Mouse (Mus musculus) spleen, adult 18-20 months (tissue): Measurements from ENCODE around the gene Fam228a.
"Not testable (repeated sequence)": the region's sequence is repeated elsewhere in the genome, so short reads cannot be mapped to it uniquely, and the experiment has no call there.

Experiments used
- DNase-seq, 2 experiments: peaks; one replicate each; pipeline ENCODE4 v3.0.0; 2022; ENCODE audit warnings: mixed read lengths in 2 of 2

Fam228a gene

DNA sequence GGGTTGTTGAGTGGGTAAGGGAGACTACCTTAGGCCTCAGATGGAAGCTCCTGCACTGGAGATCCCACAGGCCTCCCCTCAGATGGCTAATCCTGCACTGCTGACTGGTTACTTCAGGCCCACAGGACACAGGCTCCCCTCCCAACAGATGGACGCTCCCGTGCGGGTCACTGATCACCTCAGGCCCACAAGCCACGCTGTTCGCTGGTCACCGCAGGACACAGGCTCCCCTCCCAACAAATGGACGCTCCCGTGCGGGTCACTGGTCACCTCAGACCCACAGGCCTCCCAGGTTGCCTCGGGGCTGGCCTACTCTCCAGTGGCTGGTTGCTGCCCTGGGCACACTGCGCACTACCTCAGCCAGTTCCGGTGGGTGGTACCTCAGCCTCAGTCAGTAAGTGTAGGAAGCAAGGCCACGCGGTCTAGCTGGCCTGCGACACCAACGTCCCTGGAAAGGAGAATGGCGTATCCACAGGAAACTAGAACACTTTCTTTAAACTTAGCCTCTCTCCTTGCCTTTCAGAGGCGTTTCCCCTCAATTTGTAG is at the start of gene Fam228a:
Gene Fam228a, minus strand, starts transcription at position 400 of the 546 bp plus-strand sequence.
- no peak for DNase-seq

DNA sequence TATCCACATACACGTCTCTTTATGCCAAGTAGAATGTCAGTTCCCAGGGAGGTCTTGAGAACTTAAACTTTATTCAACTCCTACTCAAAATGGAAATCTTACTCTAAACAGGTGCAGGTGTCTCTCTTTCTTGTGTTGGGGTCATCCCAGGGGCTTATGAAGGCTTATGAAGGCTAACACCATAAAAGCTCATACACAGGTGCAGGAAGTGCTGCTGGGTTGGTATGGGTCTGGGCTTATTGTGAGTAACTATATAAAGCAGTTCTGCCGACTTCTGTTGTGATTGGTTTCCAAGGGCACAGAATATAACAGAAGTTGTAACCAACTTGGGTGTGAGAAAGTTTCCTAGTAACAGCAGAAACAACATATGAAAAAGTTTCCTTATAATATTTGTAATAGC is 46.2 kb upstream of the Fam228a start:
- DNase-seq, result no peak

DNA sequence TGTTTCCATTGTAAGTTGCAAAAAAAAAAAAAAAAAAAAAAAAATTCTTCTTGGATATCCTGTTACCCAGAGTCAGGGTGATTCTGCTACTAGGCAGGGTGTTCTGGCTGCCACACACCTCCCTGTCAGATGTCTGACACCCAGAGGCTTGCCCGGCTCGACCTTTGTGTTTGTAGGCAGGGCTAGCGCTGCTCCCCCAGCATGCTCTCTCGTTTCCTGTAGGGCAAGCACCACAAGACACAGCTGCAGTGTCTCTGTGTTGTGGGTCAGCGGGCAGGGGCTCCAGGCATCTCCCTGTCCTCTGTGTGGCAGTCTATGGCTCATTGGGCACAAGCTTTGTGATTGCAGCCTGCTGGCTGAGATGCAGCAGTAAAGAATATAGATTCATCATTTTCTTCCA is 45.4 kb upstream of the Fam228a start:
- no peak for DNase-seq

DNA sequence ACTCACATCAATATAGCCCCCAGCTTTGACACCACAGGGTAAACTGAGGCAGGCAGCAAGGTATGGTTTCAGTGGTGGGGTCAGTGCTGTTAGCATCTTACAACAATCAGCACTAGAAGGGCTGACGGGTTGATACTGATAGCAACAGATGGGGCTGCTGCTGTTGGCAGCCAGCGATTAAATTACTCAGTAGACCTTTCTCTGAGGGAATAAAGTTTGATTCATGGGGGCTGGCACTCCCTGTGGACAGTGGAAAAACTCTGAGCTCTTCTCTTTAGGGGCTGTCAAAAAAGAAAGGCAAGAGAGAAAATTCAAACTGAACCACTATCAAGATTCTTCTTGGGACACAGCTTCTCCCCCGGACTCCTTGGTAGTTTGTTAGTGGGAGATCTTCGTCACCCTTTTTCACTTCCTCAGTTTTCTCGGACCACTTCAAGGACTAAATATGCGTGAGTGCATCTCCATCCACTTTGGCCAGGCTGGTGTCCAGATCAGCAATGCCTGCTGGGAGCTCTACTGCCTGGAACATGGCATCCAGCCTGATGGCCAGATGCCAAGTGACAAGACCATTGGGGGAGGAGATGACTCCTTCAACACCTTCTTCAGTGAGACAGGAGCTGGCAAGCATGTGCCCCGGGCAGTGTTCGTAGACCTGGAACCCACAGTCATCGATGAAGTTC is 43.6 kb upstream of the Fam228a start:
- DNase-seq, result not testable (repeated sequence)

DNA sequence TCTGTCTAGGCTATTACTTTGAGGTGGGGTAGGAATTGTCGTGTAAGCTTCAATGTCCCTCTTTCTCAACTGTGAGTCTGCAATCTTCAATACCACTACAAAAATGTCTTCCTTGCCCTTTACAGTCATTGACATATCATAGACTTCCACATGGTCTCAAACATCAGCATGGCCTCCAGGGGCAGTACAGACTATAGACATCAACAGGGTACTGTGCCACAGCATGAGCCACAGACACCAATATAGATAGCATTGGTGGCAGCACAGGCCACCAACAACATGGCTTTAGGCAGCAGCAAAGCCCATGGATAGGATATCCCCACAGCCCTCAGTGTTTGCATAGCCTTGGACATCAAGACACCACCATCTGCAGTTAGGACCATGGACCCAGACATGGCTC is 43.0 kb upstream of the Fam228a start:
- no peak for DNase-seq

DNA sequence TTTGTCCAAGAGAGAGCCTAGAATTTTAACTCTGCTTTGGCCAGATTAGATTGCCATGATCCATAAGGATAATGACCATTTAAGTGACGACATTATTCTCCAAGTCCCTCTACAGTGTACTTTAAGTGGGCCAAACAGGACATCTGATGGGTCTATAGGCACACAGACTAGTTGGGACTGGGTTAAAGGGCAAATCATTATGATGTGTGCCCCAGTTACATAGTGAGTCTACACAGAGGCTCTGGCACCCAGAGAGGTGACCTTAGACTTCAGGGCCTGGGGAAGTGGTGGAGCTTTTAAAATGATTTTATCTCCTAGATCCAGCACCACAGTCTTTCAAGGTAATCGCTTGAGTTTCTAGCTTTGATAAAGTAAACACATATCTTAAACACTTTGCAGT is 42.0 kb upstream of the Fam228a start:
- no peak for DNase-seq

DNA sequence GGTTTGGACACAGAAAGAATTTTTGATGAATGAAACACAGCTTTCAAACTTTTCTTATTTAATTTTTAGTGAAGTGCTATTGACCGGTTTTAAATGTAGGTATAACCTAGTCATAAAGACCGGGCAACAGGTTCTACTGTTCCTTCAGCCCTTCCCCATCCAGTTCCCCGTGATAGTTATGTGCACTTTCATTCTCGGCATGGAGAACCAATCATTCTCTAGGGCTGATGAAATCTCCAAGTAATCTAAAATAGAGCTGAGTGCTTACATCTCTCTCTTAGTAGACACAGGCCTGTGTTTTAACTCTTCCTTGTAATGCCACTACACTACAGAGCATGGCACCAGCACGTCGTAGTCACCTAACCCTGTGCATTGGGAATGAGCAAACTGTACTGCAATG is 39.5 kb upstream of the Fam228a start:
- DNase-seq, result no peak

DNA sequence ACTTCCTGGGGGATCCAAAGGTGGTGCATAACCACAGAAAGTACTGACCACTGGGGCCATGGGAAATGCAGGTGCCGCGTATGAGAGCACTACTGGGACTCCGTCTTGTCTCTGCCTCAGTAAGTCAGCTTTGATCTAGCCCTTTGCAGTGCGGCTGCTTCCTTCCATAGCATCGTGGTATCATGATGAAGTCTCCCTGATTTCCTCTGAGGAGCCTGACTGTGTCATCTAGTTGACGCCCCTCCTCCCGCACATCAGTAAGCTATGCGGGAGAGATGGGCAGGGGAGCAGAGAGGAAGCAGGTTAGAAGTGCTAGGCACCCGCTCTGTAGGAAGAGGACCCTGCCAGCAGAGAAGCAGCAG is 37.3 kb upstream of the Fam228a start:
- no peak for DNase-seq

DNA sequence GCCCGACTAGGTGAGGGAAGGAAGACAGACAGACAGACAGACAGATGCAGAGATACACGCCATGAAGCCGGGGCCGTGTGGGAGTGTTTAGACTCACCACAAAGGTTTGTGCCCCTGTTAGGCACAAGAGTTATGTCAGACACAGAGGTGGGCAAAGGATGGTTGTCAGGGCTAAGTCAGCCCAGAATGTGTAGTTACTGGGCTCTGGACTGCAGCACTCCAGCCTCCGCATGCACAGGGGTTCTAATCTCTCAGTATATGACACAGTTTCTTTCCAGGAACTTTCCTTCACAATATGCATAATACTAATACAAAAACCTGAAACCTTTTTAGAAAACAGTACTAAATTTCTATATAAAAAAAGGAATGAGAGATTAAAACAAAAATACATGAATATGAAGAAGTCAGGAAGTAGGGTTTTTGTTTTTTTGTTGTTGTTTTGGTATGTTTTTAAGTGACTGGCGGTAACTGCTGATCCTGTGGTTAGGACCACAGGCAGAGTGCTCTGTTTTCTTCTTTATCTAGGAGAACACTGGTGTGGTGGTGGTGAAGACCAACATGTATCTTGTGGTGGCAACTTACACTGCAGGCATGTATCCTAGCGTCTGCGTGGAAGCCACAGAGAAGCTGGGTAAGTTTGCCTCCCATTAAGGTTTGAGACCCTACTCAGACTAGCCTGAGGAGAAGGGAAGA is 36.8 kb upstream of the Fam228a start:
- no peak for DNase-seq

DNA sequence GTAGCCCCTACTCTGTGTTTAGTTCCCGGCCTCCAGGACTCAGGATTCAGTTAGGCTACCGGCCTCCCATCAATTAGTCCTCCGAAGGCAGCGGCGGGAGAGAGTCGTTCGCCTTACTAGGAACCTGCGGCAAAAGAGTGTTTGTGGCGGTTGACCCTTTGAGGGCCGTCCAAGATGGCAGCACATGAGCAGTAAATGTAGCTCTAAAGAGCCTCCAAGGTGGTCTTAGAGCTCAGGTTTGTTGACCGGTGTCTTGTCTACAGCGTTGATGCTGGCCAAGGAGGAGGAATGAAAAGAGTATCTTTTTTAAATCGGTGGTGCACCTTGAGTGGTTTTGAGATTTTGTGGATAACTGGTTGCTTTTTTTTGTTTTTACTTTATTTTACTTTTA is 31.1 kb upstream of the Fam228a start:
- no peak for DNase-seq

DNA sequence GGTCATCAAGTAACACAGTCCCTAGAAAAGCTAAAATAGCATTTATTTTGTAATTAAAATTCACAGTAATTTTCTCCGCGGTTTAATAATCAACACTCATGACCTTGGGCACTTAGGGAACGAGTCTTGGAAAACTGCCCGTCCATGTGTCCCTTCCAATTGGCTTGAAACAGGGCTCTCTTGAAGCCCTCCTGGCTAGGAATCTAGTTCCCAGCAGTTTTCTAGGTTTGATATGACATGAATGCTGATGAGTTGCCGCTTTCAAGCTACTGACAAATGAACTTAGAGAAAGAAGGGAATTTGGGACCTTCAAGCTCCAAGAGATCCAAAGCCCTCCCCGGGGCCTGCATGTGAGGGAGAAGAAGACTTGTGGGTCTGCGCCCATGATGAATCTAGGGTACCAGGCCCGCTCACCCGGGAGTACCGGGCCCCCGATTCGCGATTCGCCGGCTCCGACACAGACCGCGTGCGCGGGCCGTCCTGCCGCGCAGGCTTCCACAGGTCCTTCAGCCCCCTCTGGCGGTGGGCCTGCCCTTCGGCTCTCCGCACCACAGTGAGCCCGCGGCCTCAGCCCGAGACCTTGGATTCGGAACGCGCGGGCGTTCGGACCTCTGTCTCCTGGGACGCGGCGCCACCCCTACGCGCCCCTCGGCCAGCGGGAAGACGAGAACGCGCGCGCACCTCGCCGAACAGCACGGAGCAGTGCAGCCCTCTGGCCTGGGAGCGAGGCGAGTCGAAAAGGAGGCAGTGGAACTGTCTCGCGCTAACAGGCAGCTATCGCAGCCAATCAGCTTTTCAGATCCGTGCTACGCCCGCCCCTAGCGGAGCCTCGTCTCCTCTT is 30.5 kb upstream of the Fam228a start, which contains the start of the genes Pfn4 and Fam228b:
Gene Pfn4, plus strand, starts transcription at position 531 of the 841 bp plus-strand sequence.
Gene Fam228b, minus strand, starts transcription at position 776 of the 841 bp plus-strand sequence.
- DNase-seq, result peak; percentile 89 to 98

DNA sequence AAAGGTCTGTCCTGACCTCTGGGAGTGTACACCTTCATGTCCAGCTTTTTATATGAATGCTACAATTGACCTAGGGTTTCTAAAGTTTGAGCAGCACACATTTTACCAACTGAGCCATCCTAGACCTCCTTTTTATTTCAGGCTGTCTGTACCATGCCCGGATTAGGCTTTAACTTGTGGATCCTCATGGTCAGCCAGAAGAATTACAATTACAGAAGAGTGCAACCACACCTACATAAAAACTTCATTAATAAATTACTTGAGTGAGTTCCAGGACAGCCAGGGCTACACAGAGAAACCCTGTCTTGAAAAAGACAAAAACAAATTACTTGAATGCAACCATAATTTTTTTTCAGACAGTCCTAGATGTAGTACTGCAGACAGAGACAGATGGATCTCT is 18.8 kb upstream of the Fam228a start:
- no peak for DNase-seq

DNA sequence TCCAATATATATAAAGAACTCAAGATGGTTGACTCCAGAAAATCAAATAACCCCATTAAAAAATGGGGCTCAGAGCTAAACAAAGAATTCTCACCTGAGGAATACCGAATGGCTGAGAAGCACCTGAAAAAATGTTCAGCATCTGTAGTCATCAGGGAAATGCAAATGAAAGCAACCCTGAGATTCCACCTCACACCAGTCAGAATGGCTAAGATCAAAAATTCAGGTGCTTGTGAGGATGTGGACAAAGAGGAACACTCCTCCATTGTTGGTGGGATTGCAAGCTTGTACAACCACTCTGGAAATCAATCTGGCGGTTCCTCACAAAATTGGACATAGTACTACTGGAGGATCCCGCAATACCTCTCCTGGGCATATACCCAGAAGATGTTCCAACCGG is 16.2 kb upstream of the Fam228a start:
- DNase-seq, result not testable (repeated sequence)

DNA sequence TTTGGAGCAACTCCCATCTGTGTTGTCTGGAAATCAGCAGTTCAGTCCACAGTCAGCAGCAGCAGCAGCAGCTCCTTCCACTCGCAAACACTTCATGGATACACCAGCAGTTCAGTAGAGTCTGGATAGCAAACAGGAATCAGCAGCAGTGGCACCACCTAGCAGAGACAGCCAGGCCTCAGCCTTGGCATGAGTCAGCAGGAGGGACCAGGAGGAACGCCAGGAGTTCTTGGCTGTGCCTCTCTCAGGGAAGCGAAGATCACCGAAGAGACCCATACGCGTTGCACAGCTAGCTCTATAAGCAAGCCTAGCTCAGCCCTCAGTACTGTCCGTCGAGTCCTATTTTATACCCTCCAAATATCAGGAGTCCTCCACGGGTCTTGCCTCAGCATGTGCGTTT is 6.3 kb upstream of the Fam228a start:
- DNase-seq, result no peak

DNA sequence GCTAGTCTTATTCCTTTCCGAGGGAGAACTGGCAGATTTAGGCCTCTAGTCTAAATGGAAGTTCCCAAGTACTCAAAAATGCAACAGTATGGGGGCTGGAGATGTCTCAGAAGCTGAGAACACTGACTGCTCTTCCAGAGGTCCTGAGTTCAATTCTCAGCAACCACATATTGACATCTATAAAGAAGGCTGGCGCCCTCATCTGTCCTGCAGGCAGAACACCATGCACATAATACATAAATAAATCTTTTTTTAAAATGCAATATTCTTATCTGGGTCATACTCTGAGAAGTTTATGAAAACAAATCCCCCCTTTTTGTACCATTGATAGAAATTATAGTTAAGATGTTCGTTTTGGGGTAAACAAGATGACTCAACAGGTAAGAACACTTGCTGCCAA is 4.0 kb upstream of the Fam228a start:
- DNase-seq, result no peak

DNA sequence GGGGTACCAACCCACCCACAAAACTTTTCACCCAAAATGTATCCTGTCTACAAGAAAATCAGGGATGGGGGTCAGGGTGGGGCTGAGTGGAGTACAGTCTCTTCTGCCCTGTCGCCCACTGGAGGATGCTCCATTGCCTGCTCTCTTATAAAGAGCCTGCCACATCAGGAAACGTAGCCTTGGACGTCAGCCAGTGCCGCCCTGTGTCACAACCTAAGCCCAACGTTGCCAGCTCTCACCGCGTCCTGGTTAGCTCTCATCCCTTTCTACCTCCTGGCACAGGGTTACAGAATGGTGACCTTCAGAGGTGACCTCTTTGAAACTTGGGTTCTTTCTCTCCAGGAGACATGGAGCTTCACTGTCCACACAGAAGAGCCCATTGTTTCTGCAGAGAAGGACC is 2.6 kb upstream of the Fam228a start:
- DNase-seq, result no peak

DNA sequence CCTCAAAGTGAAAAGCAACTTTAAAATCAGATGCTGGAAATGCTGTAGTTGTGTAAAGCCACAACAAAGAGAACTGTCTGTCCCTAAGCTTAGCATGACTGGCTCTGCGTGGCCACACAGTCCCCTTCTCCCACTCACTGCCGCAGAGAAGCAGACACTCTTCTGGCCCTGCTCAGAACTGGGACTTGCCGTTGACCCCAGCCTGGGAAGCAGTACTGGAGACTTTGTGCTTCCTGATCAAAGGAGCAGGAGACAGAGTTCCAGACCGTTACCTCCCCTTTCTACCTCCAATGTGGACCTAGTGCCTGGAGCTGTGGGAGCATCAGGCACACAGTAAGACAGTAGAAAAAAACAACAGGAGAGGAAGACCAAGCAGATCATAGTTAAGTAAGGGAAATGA is 5.9 kb downstream of the Fam228a start:
- DNase-seq, result no peak

DNA sequence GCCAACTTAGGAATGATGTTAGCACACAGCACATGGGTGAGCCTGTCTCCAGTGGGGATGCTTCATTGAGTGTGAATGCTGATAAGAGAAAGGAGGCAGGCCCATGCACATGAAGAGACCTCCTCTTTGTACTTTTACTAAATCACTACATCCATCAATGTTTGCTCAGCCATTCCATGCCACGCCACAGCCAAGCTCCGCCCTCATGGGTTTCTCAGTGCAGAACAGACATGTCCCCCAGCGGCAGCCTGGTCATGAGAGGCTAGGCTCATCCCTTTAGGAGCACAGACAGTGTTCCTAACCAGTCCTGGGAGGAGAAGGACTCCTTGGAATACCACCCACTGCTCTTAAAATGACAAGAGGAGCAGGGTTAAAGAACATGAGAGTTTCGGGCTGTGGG is 6.6 kb downstream of the Fam228a start:
- no peak for DNase-seq

DNA sequence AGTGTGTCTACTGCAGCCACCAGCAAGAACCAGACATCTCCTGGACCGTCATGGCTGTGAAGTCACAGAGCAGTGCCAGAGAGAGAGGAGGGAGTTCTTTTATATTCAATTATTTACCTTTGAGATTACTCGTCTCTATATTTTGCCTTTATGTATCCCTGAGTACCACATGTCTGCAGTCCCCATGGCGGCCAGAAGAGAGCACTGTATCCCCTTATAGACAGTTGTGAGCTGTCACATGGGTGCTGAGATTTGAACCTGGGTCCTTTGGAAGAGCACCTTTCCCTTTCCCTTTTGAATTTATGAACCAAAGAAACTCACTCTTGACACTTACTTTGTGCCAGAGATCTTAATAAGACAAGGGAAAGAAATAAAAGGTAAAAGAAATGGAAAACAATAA is 9.1 kb downstream of the Fam228a start:
- no peak for DNase-seq

DNA sequence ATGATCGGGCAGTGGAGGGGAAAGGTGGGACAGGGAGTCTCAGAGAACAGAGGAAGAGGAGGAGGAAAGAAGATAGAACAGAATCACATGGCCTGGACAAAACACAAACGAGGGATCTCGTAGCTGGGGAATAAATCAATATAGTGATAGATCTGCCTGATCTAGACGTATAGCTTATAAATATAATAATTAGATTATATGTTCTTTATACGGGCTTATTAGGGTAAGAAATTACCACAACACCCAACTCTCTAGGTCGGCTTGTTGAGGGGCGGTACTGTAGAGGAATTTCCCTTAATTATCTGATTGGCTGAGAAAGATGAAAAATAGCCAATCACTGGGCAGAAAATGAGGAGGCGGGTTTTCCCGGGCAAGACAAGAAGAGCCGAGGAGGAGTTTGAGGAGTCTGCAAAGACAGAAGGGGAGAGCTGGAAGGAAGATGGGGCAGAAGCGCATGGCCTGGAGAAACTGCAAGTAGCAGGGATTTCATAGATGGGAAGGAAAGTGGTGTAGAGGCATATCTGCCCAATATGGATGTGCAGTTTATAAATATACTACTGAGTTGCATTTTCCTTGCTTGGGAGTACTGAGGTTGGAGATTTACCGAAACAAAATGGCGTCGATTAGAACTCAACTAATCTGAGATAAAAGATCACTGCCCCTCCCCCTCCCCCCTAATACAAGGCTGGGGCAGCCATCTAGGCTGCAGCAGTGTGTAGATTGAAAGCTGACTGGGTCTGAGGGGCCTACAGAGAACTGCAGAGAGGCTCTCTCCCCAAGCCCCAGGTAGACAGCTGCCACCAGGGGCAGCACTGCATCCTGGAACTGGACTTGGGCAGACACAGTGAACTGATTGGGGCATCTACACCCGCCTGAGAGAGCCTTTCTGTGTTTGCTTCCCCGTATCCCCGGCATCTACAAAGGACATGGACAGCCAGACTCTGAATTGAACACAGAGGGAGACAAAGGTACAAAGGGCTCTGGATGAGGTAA is 18.2 kb downstream of the Fam228a start:
- no peak for DNase-seq

DNA sequence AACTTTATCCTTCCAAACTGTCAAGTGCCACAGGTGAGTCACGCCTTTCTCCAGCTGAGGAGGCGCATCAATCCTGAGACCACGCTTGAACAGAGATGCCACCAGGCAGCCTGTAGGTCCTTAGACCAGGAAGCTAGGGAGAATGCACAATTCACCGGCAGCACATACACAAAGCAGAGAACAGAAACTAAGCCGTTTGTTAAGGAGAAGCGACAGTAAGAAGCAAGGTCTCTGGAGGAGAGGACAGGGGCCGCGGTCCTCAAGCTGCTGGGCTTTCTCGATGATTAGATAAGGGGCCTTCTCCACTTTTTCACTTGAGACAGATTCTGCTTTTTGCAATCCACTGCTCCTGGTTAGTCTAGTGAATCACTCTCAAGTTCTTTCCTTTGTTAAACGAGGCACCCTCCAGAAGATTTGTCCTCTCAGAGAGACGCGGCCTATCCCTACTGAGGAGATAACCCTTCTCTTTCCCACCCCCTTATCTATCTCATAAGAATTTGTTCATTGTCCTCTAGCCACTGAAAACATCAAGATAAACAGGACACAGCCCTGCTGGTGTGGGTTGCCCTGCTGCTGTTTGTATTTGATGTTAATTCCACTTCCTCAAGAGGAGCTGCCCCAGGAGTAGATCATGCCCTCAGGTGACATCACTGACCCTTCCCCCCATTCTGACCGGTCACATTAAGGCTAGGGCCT is 19.0 kb downstream of the Fam228a start:
- no peak for DNase-seq

DNA sequence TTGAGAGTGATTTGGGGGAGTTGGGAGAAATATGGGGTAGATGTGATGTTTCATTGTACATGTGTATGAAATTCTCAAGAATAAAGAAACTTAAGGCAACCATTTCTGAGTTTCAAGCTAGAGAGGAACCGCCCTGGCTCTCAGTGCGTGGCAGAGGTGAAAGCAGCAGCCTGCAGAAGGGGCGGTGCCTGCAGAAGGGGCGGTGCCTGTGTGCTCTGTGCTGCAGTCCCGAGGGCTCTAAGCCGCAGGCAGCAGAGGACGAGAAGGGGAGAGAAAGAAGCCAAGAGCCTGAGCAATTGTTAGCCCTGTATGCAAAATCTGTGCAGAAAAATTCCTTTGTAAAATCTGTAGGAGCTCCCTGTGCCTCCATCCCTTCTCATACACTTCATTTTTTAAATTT is 20.8 kb downstream of the Fam228a start:
- peak in 1 of 2 experiments; percentile 38 for DNase-seq
